Mouse (Mus musculus): ENCODE results near the gene Igfbp1. TPM values are rescaled to one million over a fixed set of nuclear protein-coding genes. Genes with fewer than 3 reads are reported as not detected.

Igfbp1 gene
- polyA plus RNA-seq, 1 experiment = 0.08 TPM

GRCm38 (mm10) chr11:7161502-7162174, 35.9 kb upstream of the Igfbp1 start:
- no peaks in the 10 kb centered on the region for H3K9me3 ChIP-seq (ENCODE audit: control insufficient read depth, low read length)
- no peak overlapping the region for H3K4me3 ChIP-seq (replicated peaks)
- TF ChIP-seq GATA1 (IDR thresholded peaks at IDR 0.05; ENCODE audit: low read length) (no peak), TAL1 (IDR thresholded peaks at IDR 0.05; ENCODE audit: low read length) (no peak)
- H3K27me3 ChIP-seq (ENCODE audit: control insufficient read depth) = no peaks in the 10 kb centered on the region
- no peaks in the 10 kb centered on the region for H3K36me3 ChIP-seq (ENCODE audit: control insufficient read depth)
- H3K4me1 ChIP-seq (ENCODE audit: control insufficient read depth) = no peaks in the 10 kb centered on the region

- no peaks in the 10 kb centered on the region for H3K36me3 ChIP-seq (ENCODE audit: control insufficient read depth)
- H3K4me1 ChIP-seq (ENCODE audit: control insufficient read depth) = no peaks in the 10 kb centered on the region
- no peak overlapping the region for H3K4me3 ChIP-seq (replicated peaks)
- H3K27me3 ChIP-seq (ENCODE audit: control insufficient read depth) = no peaks in the 10 kb centered on the region
- no peak for TF ChIP-seq GATA1 (IDR thresholded peaks at IDR 0.05; ENCODE audit: low read length)
- no peak for TF ChIP-seq TAL1 (IDR thresholded peaks at IDR 0.05; ENCODE audit: low read length)
- H3K9me3 ChIP-seq (ENCODE audit: control insufficient read depth, low read length) = no peaks in the 10 kb centered on the region
These were observed 33.2 kb upstream of the Igfbp1 start for GRCm38 (mm10) chr11:7164416-7164815.

- TF ChIP-seq GATA1 (IDR thresholded peaks at IDR 0.05; ENCODE audit: low read length) (no peak), TAL1 (IDR thresholded peaks at IDR 0.05; ENCODE audit: low read length) (no peak)
- Histone ChIP-seq H3K4me1 (ENCODE audit: control insufficient read depth) (no peaks in the 10 kb centered on the region), H3K27me3 (ENCODE audit: control insufficient read depth) (no peaks in the 10 kb centered on the region), H3K9me3 (ENCODE audit: control insufficient read depth, low read length) (no peaks in the 10 kb centered on the region), H3K4me3 (replicated peaks) (no peak overlapping the region), H3K36me3 (ENCODE audit: control insufficient read depth) (no peaks in the 10 kb centered on the region)
These were observed 27.9 kb upstream of the Igfbp1 start for GRCm38 (mm10) chr11:7169645-7170044.

GRCm38 (mm10) chr11:7173664-7174063, 23.9 kb upstream of the Igfbp1 start:
- H3K36me3 ChIP-seq (ENCODE audit: control insufficient read depth) = no peaks in the 10 kb centered on the region
- H3K9me3 ChIP-seq (ENCODE audit: control insufficient read depth, low read length) = no peaks in the 10 kb centered on the region
- H3K27me3 ChIP-seq (ENCODE audit: control insufficient read depth) = no peaks in the 10 kb centered on the region
- H3K4me1 ChIP-seq (ENCODE audit: control insufficient read depth) = no peaks in the 10 kb centered on the region
- TF ChIP-seq TAL1 (IDR thresholded peaks at IDR 0.05; ENCODE audit: low read length) (no peak), GATA1 (IDR thresholded peaks at IDR 0.05; ENCODE audit: low read length) (no peak)
- H3K4me3 ChIP-seq (replicated peaks) = no peak overlapping the region

GRCm38 (mm10) chr11:7178724-7179123, 18.9 kb upstream of the Igfbp1 start:
- TF ChIP-seq GATA1 (IDR thresholded peaks at IDR 0.05; ENCODE audit: low read length) (no peak), TAL1 (IDR thresholded peaks at IDR 0.05; ENCODE audit: low read length) (no peak)
- Histone ChIP-seq H3K9me3 (ENCODE audit: control insufficient read depth, low read length) (no peaks in the 10 kb centered on the region), H3K4me1 (ENCODE audit: control insufficient read depth) (no peaks in the 10 kb centered on the region), H3K4me3 (replicated peaks) (no peak overlapping the region), H3K27me3 (ENCODE audit: control insufficient read depth) (no peaks in the 10 kb centered on the region), H3K36me3 (ENCODE audit: control insufficient read depth) (no peaks in the 10 kb centered on the region)

- Histone ChIP-seq H3K4me1 (ENCODE audit: control insufficient read depth) (no peaks in the 10 kb centered on the region), H3K36me3 (ENCODE audit: control insufficient read depth) (no peaks in the 10 kb centered on the region), H3K4me3 (replicated peaks) (no peak overlapping the region), H3K9me3 (ENCODE audit: control insufficient read depth, low read length) (no peaks in the 10 kb centered on the region), H3K27me3 (ENCODE audit: control insufficient read depth) (no peaks in the 10 kb centered on the region)
- TF ChIP-seq TAL1 (IDR thresholded peaks at IDR 0.05; ENCODE audit: low read length) (no peak), GATA1 (IDR thresholded peaks at IDR 0.05; ENCODE audit: low read length) (no peak)
These were observed 18.3 kb upstream of the Igfbp1 start for GRCm38 (mm10) chr11:7179276-7179675.

- TF ChIP-seq GATA1 (IDR thresholded peaks at IDR 0.05; ENCODE audit: low read length) (no peak), TAL1 (IDR thresholded peaks at IDR 0.05; ENCODE audit: low read length) (no peak)
- Histone ChIP-seq H3K36me3 (ENCODE audit: control insufficient read depth) (no peaks in the 10 kb centered on the region), H3K4me3 (replicated peaks) (no peak overlapping the region), H3K9me3 (ENCODE audit: control insufficient read depth, low read length) (no peaks in the 10 kb centered on the region), H3K27me3 (ENCODE audit: control insufficient read depth) (no peaks in the 10 kb centered on the region), H3K4me1 (ENCODE audit: control insufficient read depth) (no peaks in the 10 kb centered on the region)
These were observed 15.1 kb upstream of the Igfbp1 start for GRCm38 (mm10) chr11:7182409-7183042.

- Histone ChIP-seq H3K9me3 (ENCODE audit: control insufficient read depth, low read length) (no peaks in the 10 kb centered on the region), H3K27me3 (ENCODE audit: control insufficient read depth) (no peaks in the 10 kb centered on the region), H3K4me1 (ENCODE audit: control insufficient read depth) (no peaks in the 10 kb centered on the region), H3K4me3 (replicated peaks) (no peak overlapping the region), H3K36me3 (ENCODE audit: control insufficient read depth) (no peaks in the 10 kb centered on the region)
- TF ChIP-seq GATA1 (IDR thresholded peaks at IDR 0.05; ENCODE audit: low read length) (no peak), TAL1 (IDR thresholded peaks at IDR 0.05; ENCODE audit: low read length) (no peak)
These were observed 13.2 kb upstream of the Igfbp1 start for GRCm38 (mm10) chr11:7184420-7184819.

GRCm38 (mm10) chr11:7187472-7187871, 10.1 kb upstream of the Igfbp1 start:
- H3K4me3 ChIP-seq (replicated peaks) = no peak overlapping the region
- no peak for TF ChIP-seq TAL1 (IDR thresholded peaks at IDR 0.05; ENCODE audit: low read length)
- no peak for TF ChIP-seq GATA1 (IDR thresholded peaks at IDR 0.05; ENCODE audit: low read length)
- H3K36me3 ChIP-seq (ENCODE audit: control insufficient read depth) = no peaks in the 10 kb centered on the region
- no peaks in the 10 kb centered on the region for H3K9me3 ChIP-seq (ENCODE audit: control insufficient read depth, low read length)
- H3K27me3 ChIP-seq (ENCODE audit: control insufficient read depth) = no peaks in the 10 kb centered on the region
- no peaks in the 10 kb centered on the region for H3K4me1 ChIP-seq (ENCODE audit: control insufficient read depth)

Data from erythroblast, embryonic 14.5 days (primary cell).